Mouse (Mus musculus) midbrain, embryonic 14.5 days (tissue): Measurements from ENCODE around the gene Ubr7. TPM values are rescaled to one million over a fixed set of nuclear protein-coding genes. Genes with fewer than 3 reads are reported as not detected.

Source experiments
- ATAC-seq: fragments of 200-750 bp; cut with Nextera tagmentation; 2 replicates; pipeline ENCODE4 v1.8.0; 2017; ENCODE audit warnings: moderate number of reproducible peaks, moderate library complexity; ENCODE audit not compliant: low FRiP score, low TSS enrichment
- DNase-seq: peaks from one replicate; pipeline ENCODE4 v3.0.0-alpha.2; 2015
- H3K27ac ChIP-seq: fragments of 300-500 bp; sonication (generic); replicated peaks from 2 replicates; pipeline ENCODE4 v1.5.1; 2014; ENCODE audit warnings: mild to moderate bottlenecking, low read depth, low read length, moderate library complexity
- H3K27me3 ChIP-seq: fragments of 300-500 bp; sonication (generic); 2 replicates; pipeline ENCODE4 v1.6.1; 2014; ENCODE audit warnings: low read length, control low read depth, mixed read lengths; ENCODE audit not compliant: control insufficient read depth, insufficient read depth
- H3K36me3 ChIP-seq: fragments of 300-500 bp; sonication (generic); 2 replicates; pipeline ENCODE4 v1.6.1; 2014; ENCODE audit warnings: low read length, control low read depth; ENCODE audit not compliant: control insufficient read depth, insufficient read depth
- H3K4me1 ChIP-seq: fragments of 300-500 bp; sonication (generic); 2 replicates; pipeline ENCODE4 v1.6.1; 2014; ENCODE audit warnings: mild to moderate bottlenecking, antibody characterized with exemption, low read length, control low read depth; ENCODE audit not compliant: control insufficient read depth, insufficient read depth
- H3K4me2 ChIP-seq: fragments of 300-500 bp; sonication (generic); 2 replicates; pipeline ENCODE4 v1.6.1; 2014; ENCODE audit warnings: mild to moderate bottlenecking, low read length, moderate library complexity
- H3K4me3 ChIP-seq: fragments of 300-500 bp; sonication (generic); replicated peaks from 2 replicates; pipeline ENCODE4 v1.5.1; 2014; ENCODE audit warnings: low read depth, low read length
- H3K9ac ChIP-seq: fragments of 300-500 bp; sonication (generic); replicated peaks from 2 replicates; pipeline ENCODE4 v1.6.1; 2014; ENCODE audit warnings: mild to moderate bottlenecking, low read length, moderate library complexity
- H3K9me3 ChIP-seq: fragments of 300-500 bp; sonication (generic); 2 replicates; pipeline ENCODE4 v1.6.1; 2016; ENCODE audit warnings: low read length, control low read depth, mixed read lengths; ENCODE audit not compliant: control insufficient read depth
- WGBS: fragments of 180-500 bp; shearing (Covaris S2); extraction: QIAGEN DNeasy Blood & Tissue Kit; methylation state at CpG from one replicate; pipeline ENCODE4 v1.1.7; 2014; 5-methylcytosine and 5-hydroxymethylcytosine counted together
- polyA plus RNA-seq: library from polyadenylated mRNA; unstranded; fragments of >200 nt; fragmentation: Nextera tagmentation; extraction: Ambion mirVana; gene quantifications from 2 replicates; pipeline ENCODE4 v1.2.1, GENCODE M21; 2014

The Ubr7 gene
- polyA plus RNA-seq, 1 experiment from 2014 or later, result 47.1 TPM

DNA sequence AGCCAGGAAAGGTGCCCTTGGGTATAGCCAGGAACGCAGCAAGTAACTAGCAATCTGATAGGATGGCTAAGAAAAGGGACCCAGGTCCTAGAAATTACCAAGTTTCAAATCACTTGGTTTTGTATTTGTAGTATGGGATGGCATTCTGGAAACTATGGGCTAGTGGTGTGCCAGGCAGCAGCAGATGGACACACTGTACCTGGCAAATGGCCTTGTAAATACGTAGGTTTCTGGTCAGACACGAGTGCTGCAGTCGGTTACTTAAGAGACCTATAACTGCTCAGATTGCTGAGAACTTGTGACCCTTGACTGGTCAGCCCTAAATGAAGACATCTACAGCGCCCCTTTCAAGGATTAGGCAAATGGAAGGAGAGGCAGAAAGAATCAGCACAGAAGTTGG, 20.4 kb downstream of the Ubr7 start:
- ATAC-seq (no peak), DNase-seq (no peak)
- no peaks in the 10 kb centered on the region for H3K4me1 ChIP-seq
- no peak overlapping the region for H3K4me3 ChIP-seq
- H3K4me2 ChIP-seq, result no peak overlapping the region
- WGBS, result 61% methylated on average over 5 of the region's 5 CpGs
- H3K27me3 ChIP-seq, result no peaks in the 10 kb centered on the region
- H3K9me3 ChIP-seq, result no peaks in the 10 kb centered on the region
- H3K36me3 ChIP-seq, result peaks cover 51% of the 10 kb centered on the region
- no peak overlapping the region for H3K27ac ChIP-seq
- no peak overlapping the region for H3K9ac ChIP-seq

DNA sequence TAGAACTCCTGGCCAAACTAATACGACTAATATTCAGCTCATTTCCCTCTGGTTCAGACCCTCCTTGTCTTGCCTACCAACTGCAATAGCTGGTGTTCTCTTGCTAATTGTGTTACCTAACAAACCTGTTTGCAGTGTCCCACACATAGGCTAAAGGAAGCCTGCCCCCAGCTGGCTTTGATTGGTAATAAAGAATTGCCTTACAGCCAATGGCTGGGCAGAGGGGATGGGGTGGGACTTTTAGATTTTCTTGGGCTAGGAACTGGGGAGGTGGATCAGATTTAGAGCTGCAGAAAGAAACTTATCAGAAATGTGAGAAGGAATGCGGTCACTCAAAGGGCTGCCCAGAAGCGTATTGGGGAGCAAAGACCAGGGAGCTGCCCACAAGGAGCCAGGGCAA, 21.7 kb downstream of the Ubr7 start:
- ATAC-seq (no peak), DNase-seq (peak; percentile 33)
- H3K4me1 ChIP-seq, result no peaks in the 10 kb centered on the region
- no peak overlapping the region for H3K4me3 ChIP-seq
- H3K4me2 ChIP-seq, result no peak overlapping the region
- WGBS, result 48% methylated on average over 3 of the region's 3 CpGs
- H3K9ac ChIP-seq, result no peak overlapping the region
- no peaks in the 10 kb centered on the region for H3K9me3 ChIP-seq
- H3K27ac ChIP-seq, result no peak overlapping the region
- H3K36me3 ChIP-seq, result peaks cover 48% of the 10 kb centered on the region
- H3K27me3 ChIP-seq, result no peaks in the 10 kb centered on the region

DNA sequence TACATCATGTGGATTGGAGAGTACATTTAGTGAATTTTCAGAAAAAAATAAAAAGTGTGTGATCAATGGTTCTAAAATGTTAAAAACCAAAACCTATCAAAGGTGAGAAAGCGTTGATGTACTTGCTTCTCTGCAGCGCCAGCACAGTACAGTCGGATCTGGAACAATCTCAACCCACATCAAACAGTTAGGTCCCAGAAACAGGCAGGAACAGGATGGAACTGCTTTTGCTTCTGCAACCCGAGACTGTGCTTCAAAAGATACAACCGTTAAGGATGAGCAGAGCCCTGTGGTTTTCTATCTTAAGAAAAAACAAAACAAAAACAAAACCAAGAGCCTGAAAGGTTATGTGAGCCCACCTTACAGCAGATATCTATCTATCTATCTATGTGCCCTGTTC, 25.1 kb downstream of the Ubr7 start:
- Histone ChIP-seq H3K27ac (no peak overlapping the region), H3K4me3 (no peak overlapping the region), H3K27me3 (no peaks in the 10 kb centered on the region), H3K4me2 (no peak overlapping the region), H3K36me3 (peaks cover 48% of the 10 kb centered on the region), H3K9ac (no peak overlapping the region), H3K4me1 (no peaks in the 10 kb centered on the region), H3K9me3 (no peaks in the 10 kb centered on the region)
- DNase-seq, result no peak
- 97% methylated on average over 5 of the region's 5 CpGs for WGBS
- ATAC-seq, result no peak

DNA sequence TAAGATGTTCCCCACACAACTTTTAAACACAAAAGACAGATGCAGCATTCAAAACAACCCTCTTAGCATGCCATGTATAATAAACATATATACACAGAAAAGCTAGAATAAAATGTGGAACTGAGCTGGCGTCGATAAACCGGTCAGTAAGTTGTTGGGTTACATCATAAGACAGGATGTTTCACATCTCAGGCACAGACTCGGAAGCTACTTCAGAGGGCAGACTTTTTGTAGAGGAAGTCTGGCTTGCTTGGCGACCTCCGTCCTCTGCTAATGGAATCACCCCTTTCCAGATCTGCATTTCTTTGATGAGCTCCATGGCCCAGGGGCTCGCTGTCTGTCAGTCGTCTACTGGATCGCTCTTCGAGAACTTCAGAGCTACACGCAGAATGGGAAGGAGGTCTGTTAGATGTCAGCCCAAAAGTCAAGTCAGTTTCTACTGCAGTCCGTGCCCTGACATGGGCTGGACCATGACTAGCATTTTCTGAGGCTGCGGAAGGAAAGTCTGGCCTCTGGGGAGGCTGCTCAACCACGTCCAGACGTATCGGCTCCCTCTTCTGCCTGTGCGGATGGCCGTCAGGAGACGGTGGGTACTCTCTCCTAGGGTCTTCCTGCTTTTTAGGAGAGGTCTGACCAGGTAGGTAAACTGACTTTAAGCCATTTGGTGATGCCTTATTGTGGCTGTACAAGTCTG, 27.3 kb downstream of the Ubr7 start:
- Histone ChIP-seq H3K4me2 (no peak overlapping the region), H3K36me3 (peaks cover 55% of the 10 kb centered on the region), H3K27ac (no peak overlapping the region), H3K27me3 (no peaks in the 10 kb centered on the region), H3K9me3 (no peaks in the 10 kb centered on the region), H3K4me1 (no peaks in the 10 kb centered on the region), H3K9ac (no peak overlapping the region), H3K4me3 (no peak overlapping the region)
- DNase-seq (no peak), ATAC-seq (no peak)
- whole genome bisulfite sequencing, result 92% methylated on average over 19 of the region's 19 CpGs

DNA sequence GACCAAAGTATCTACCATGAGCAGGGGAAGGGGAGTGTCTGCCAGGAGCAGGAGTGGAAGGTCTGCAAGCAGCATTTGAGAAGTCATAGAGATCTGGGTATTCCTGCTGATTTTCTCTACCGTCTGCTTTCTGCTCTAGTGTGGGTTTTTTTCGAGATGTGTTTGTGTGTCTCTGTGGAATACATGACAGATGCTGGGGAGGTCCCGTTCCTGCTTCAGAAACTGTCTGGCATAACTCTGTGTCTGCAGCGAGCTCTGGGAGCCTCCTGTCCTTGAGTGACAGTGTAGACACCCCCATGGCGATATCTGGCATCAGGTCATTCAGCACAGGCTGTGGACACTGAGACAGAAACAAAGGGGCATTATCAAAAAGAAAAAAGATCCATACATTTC, 27.8 kb downstream of the Ubr7 start:
- Histone ChIP-seq H3K9me3 (no peaks in the 10 kb centered on the region), H3K27me3 (no peaks in the 10 kb centered on the region), H3K4me1 (no peaks in the 10 kb centered on the region), H3K36me3 (peaks cover 55% of the 10 kb centered on the region), H3K9ac (no peak overlapping the region), H3K27ac (no peak overlapping the region), H3K4me3 (no peak overlapping the region), H3K4me2 (no peak overlapping the region)
- DNase-seq (no peak), ATAC-seq (no peak)
- WGBS, result 88% methylated on average over 5 of the region's 5 CpGs

DNA sequence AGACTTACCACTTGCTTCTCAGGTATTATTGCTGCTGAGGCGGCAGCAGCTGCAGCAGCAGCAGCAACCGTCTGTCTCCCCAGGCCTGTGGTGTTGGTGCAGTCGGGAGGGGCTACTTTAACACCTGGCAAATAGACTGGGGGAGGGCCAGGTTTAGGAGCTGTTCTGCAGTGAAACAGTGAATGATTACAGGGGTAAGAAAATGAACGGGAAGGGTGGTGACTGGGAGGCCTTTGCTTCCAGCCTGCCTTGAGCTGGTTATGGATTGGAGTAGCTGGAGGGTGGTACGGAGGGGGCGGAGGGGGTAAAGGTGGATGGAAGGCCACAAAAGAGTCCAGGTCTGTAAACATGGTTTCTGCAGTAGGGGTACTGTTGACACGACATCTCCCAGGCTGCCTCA, 30.2 kb downstream of the Ubr7 start:
- Histone ChIP-seq H3K4me2 (no peak overlapping the region), H3K9ac (no peak overlapping the region), H3K36me3 (peaks cover 73% of the 10 kb centered on the region), H3K27ac (no peak overlapping the region), H3K9me3 (no peaks in the 10 kb centered on the region), H3K4me3 (no peak overlapping the region), H3K4me1 (no peaks in the 10 kb centered on the region), H3K27me3 (no peaks in the 10 kb centered on the region)
- 92% methylated on average over 7 of the region's 7 CpGs for WGBS
- DNase-seq (no peak), ATAC-seq (no peak)

DNA sequence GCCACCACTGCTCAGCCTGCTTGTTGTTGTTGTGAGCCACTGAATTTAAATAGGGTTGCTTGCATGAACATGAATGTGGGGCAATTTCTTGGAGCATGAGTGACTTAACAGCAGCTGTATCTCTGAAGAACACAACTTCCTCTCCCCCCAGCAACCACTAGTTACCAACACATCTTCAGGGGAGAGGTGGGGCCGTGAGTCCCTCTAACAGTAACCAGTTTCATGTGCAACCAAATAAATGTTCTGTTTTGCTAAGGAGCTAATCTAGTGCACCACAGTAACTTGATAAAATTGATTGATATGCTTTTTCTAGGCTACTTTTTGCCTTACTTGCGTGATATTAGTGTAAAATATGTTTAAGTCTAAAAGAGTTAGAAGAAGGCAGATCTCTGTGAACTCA, 41.8 kb downstream of the Ubr7 start:
- Histone ChIP-seq H3K36me3 (peaks cover 12% of the 10 kb centered on the region), H3K9ac (no peak overlapping the region), H3K4me3 (no peak overlapping the region), H3K27ac (no peak overlapping the region), H3K4me1 (no peaks in the 10 kb centered on the region), H3K4me2 (no peak overlapping the region), H3K9me3 (no peaks in the 10 kb centered on the region), H3K27me3 (no peaks in the 10 kb centered on the region)
- WGBS, result 97% methylated on average over 2 of the region's 2 CpGs
- DNase-seq, result no peak
- no peak for ATAC-seq

DNA sequence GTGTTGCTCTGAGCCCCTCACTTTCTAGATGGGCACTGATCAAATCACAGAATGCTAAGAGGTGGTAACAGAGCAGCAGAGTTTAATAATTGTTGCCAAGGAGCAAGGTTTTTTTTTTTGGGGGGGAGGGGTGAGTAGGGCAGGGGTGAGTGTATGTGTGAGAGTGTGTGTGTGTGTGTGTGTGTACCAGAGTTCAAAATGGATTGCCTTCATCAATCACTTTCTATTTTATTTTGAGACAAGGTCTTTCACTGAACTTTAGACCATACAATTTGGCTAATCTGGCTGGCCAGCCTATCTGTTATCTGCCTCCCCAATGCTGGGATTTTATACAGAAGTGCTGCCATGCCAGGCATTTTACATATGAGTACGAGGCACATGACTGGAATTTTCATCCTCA, 57.1 kb downstream of the Ubr7 start:
- H3K27me3 ChIP-seq, result no peaks in the 10 kb centered on the region
- H3K4me1 ChIP-seq, result no peaks in the 10 kb centered on the region
- no peak overlapping the region for H3K4me3 ChIP-seq
- no peak overlapping the region for H3K9ac ChIP-seq
- no peaks in the 10 kb centered on the region for H3K9me3 ChIP-seq
- no peak overlapping the region for H3K27ac ChIP-seq
- WGBS, result 84% methylated on average over 1 of the region's 1 CpGs
- DNase-seq, result no peak
- ATAC-seq, result no peak
- H3K36me3 ChIP-seq, result peaks cover 19% of the 10 kb centered on the region
- H3K4me2 ChIP-seq, result no peak overlapping the region

DNA sequence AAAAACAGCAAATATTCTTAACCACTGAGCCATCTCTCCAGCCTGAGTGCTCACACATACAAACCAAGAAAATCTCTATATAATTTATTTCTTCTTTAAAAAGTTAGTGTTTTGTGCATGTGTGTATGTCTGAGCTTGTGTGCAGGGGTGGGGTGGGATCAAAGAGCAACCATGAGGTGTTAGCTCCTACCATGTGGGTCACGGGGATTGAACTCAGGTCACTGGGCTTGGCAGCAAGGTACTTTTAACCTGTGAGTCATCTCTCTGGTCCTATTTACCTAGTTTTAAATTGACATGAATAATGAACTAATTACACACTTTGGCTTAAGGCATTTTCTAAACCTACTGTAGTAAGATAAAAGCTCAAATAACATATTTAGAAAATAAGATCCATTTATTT, 68.6 kb downstream of the Ubr7 start:
- ATAC-seq (no peak), DNase-seq (no peak)
- H3K9me3 ChIP-seq, result no peaks in the 10 kb centered on the region
- H3K4me3 ChIP-seq, result no peak overlapping the region
- H3K27me3 ChIP-seq, result no peaks in the 10 kb centered on the region
- no peak overlapping the region for H3K9ac ChIP-seq
- no peaks in the 10 kb centered on the region for H3K4me1 ChIP-seq
- H3K4me2 ChIP-seq, result no peak overlapping the region
- no peak overlapping the region for H3K27ac ChIP-seq
- 93% methylated on average over 1 of the region's 1 CpGs for WGBS
- H3K36me3 ChIP-seq, result no peaks in the 10 kb centered on the region
